Mouse (Mus musculus): ENCODE results near the gene Gck. TPM values are rescaled to one million over a fixed set of nuclear protein-coding genes. Genes with fewer than 3 reads are reported as not detected.

The Gck gene
- polyA plus RNA-seq, 1 experiment = 0.27 TPM

DNA sequence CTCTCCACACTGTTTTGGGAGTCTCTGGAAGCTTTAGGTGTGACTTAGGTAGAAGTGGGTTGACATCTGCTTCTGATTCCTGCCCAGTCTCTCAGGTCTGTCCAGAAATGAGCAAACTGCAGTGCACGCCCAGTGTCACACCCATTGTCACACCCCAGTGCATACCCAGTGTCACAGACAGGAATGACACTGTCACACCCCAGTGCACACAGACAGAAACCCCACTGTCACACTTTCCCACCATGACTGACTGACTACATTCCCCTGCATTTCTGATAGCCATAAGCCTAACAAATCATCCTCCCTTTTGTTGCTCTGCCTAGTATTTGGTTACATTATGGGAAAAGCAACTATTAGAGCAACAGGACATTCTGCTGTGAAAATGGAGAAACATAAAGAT is 19.3 kb downstream of the Gck start:
- no peaks in the 10 kb centered on the region; the same call in 1 of the 2 replicates for H3K4me1 ChIP-seq (ENCODE audit: control insufficient read depth, insufficient read depth, insufficient read length)
- H3K27me3 ChIP-seq (ENCODE audit: control insufficient read depth, insufficient read depth, low read length) = no peaks in the 10 kb centered on the region
- TF ChIP-seq POLR2A (IDR thresholded peaks at IDR 0.05; ENCODE audit: low read depth, low read length) (no peak), CTCF (IDR thresholded peaks at IDR 0.05; ENCODE audit: extremely low read depth, insufficient read depth, insufficient read length, insufficient replicate concordance) (no peak)
- no peaks in the 10 kb centered on the region for H3K36me3 ChIP-seq (ENCODE audit: control insufficient read depth, insufficient read depth, low read length)
- 33% methylated on average over 1 of the region's 1 CpGs for WGBS
- H3K4me3 ChIP-seq (ENCODE audit: extremely low read depth, insufficient read depth, insufficient read length) = no peak overlapping the region
- no peak for DNase-seq (ENCODE audit: low read depth in 1 of 2, low spot score in 2 of 2)
- no peak overlapping the region for H3K27ac ChIP-seq (ENCODE audit: insufficient read depth, low read length)

DNA sequence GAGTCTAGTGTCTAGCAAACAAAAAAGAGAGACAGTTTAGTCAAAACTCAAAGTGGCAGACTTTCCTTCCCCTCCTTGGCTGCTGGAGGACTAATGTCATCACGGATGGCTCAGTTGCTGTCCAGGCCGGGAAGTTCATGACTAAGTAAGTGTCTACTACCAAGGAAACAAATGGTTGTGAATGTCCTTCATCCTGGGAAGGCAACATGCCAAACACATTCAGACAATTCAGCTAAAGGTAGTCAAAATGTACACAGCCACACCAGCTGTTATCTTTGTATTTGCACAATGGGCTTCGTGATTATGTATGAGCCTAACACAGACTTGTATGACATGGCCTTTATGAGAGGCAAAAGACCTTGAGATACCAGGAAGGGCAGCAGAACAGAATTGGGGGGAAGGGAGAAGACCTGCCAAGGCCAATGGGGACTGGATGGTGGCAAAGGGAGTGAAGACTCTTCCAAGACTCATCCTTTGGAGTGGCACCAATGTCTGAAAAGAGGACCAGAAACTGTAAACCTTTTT is 23.1 kb downstream of the Gck start:
- DNase-seq (ENCODE audit: low read depth in 1 of 2, low spot score in 2 of 2) = no peak
- Histone ChIP-seq H3K27ac (ENCODE audit: insufficient read depth, low read length) (no peak overlapping the region), H3K4me3 (ENCODE audit: extremely low read depth, insufficient read depth, insufficient read length) (no peak overlapping the region), H3K36me3 (ENCODE audit: control insufficient read depth, insufficient read depth, low read length) (no peaks in the 10 kb centered on the region), H3K27me3 (ENCODE audit: control insufficient read depth, insufficient read depth, low read length) (no peaks in the 10 kb centered on the region), H3K4me1 (ENCODE audit: control insufficient read depth, insufficient read depth, insufficient read length) (no peaks in the 10 kb centered on the region; the same call in 1 of the 2 replicates)
- TF ChIP-seq CTCF (IDR thresholded peaks at IDR 0.05; ENCODE audit: extremely low read depth, insufficient read depth, insufficient read length, insufficient replicate concordance) (no peak), POLR2A (IDR thresholded peaks at IDR 0.05; ENCODE audit: low read depth, low read length) (no peak)
- 81% methylated on average over 3 of the region's 3 CpGs for WGBS

DNA sequence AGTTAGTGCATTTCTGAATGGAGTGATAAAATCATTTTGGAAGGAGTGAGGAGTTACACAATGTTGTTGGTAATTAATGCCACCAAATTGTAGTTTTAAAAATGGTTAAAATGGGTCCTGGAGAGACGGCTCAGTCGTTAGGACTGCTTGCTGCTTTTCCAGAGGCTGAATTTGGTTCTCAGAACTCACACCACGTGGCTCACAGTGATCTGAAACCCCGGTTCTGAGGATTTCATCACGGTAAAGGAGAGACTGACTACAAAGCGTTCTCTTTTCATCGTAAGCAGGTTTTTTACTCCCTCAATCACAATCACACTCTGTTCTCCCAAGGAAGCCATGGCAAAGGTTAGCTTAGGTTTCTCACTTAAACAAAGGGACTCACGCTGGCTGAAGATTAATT is 25.2 kb downstream of the Gck start:
- 84% methylated on average over 8 of the region's 8 CpGs for WGBS
- no peak for DNase-seq (ENCODE audit: low read depth in 1 of 2, low spot score in 2 of 2)

DNA sequence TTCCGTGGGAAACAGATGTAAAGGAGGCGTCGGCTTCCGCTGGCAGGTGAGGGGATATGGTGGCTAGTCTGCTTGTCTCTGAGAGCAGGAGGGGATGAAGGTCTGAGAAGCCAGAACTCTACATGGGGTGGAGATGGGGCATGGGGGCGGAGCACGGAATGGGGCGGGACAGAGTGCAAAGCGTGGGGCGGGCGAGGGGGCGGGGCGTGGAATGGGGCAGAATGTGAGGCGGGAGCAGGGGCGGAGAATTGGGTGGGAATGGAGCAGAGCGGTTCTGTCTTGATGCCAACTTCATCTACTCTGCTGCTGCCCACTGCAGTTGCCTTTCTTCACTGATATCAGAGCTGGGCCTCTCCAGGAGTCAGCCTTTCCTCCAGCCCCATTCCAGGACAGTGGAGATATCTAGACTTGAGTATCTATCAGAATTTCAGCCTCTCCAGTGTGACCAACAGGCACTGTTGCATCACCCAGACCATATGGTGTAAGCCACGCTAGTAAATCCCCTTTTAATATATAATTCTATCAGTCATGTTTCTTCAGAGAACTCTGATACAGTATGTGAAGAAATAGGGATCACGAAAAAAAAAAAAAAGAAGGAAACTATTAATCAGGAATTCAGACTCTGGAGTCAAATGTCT is 29.4 kb downstream of the Gck start:
- Histone ChIP-seq H3K27ac (ENCODE audit: insufficient read depth, low read length) (no peak overlapping the region), H3K4me3 (ENCODE audit: extremely low read depth, insufficient read depth, insufficient read length) (no peak overlapping the region), H3K36me3 (ENCODE audit: control insufficient read depth, insufficient read depth, low read length) (no peaks in the 10 kb centered on the region), H3K4me1 (ENCODE audit: control insufficient read depth, insufficient read depth, insufficient read length) (no peaks in the 10 kb centered on the region), H3K27me3 (ENCODE audit: control insufficient read depth, insufficient read depth, low read length) (no peaks in the 10 kb centered on the region)
- WGBS = 36% methylated on average over 15 of the region's 17 CpGs
- no peak for DNase-seq (ENCODE audit: low read depth in 1 of 2, low spot score in 2 of 2)
- no peak for TF ChIP-seq CTCF (IDR thresholded peaks at IDR 0.05; ENCODE audit: extremely low read depth, insufficient read depth, insufficient read length, insufficient replicate concordance)
- TF ChIP-seq POLR2A (IDR thresholded peaks at IDR 0.05; ENCODE audit: low read depth, low read length) = no peak

More for the DNA sequence above, 25.2 kb downstream of the Gck start:
- Histone ChIP-seq H3K27ac (ENCODE audit: insufficient read depth, low read length) (no peak overlapping the region), H3K4me1 (ENCODE audit: control insufficient read depth, insufficient read depth, insufficient read length) (no peaks in the 10 kb centered on the region), H3K4me3 (ENCODE audit: extremely low read depth, insufficient read depth, insufficient read length) (no peak overlapping the region), H3K27me3 (ENCODE audit: control insufficient read depth, insufficient read depth, low read length) (no peaks in the 10 kb centered on the region), H3K36me3 (ENCODE audit: control insufficient read depth, insufficient read depth, low read length) (no peaks in the 10 kb centered on the region)
- TF ChIP-seq CTCF (IDR thresholded peaks at IDR 0.05; ENCODE audit: extremely low read depth, insufficient read depth, insufficient read length, insufficient replicate concordance) (no peak), POLR2A (IDR thresholded peaks at IDR 0.05; ENCODE audit: low read depth, low read length) (no peak)

DNA sequence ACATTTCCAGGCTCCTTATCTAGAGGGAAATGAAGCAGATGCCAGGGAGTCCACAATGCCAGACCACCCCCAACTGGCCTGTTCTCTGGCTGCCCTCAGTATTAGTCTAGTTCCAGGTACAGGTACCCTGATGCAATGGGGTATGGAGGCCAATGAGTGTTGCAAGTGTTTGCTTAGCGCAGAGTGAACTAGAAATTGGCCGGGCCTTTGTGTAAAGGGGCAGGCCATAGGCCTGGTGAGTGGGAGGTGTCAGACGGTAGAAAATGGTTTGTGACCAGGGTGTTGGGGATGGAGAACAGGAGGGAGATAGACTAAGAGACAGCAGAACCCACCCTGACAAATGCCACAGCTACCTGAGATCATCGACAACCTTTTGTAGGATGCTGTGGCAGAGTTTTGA is 30.3 kb downstream of the Gck start:
- no peak for TF ChIP-seq CTCF (IDR thresholded peaks at IDR 0.05; ENCODE audit: extremely low read depth, insufficient read depth, insufficient read length, insufficient replicate concordance)
- TF ChIP-seq POLR2A (IDR thresholded peaks at IDR 0.05; ENCODE audit: low read depth, low read length) = no peak
- no peak for DNase-seq (ENCODE audit: low read depth in 1 of 2, low spot score in 2 of 2)
- WGBS = 91% methylated on average over 4 of the region's 4 CpGs
- Histone ChIP-seq H3K36me3 (ENCODE audit: control insufficient read depth, insufficient read depth, low read length) (no peaks in the 10 kb centered on the region), H3K27ac (ENCODE audit: insufficient read depth, low read length) (no peak overlapping the region), H3K4me1 (ENCODE audit: control insufficient read depth, insufficient read depth, insufficient read length) (no peaks in the 10 kb centered on the region), H3K4me3 (ENCODE audit: extremely low read depth, insufficient read depth, insufficient read length) (no peak overlapping the region), H3K27me3 (ENCODE audit: control insufficient read depth, insufficient read depth, low read length) (no peaks in the 10 kb centered on the region)

DNA sequence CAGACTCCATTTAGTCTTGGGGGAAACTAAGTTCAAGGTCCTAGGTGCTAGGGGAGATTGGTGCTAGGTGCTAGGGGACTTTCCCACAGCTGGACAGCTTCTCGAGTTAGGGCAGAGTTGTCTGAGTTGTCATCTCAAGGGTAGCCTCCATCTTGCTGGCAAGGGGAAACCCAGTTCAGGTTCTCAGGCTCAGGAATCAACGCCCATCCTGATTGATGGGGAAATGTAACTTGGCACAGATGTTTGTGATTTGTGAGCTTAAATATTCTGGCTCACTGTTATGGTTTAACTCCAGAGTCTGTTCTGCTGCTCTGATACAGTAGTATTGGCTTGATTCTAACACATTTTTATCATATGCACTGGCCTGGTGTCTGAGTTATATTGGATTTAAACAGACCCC is 31.8 kb downstream of the Gck start:
- H3K4me1 ChIP-seq (ENCODE audit: control insufficient read depth, insufficient read depth, insufficient read length) = no peaks in the 10 kb centered on the region
- TF ChIP-seq POLR2A (IDR thresholded peaks at IDR 0.05; ENCODE audit: low read depth, low read length) (no peak), CTCF (IDR thresholded peaks at IDR 0.05; ENCODE audit: extremely low read depth, insufficient read depth, insufficient read length, insufficient replicate concordance) (no peak)
- no peak for DNase-seq (ENCODE audit: low read depth in 1 of 2, low spot score in 2 of 2)
- H3K4me3 ChIP-seq (ENCODE audit: extremely low read depth, insufficient read depth, insufficient read length) = no peak overlapping the region
- no peak overlapping the region for H3K27ac ChIP-seq (ENCODE audit: insufficient read depth, low read length)
- H3K36me3 ChIP-seq (ENCODE audit: control insufficient read depth, insufficient read depth, low read length) = no peaks in the 10 kb centered on the region
- WGBS = 71% methylated on average over 2 of the region's 2 CpGs
- no peaks in the 10 kb centered on the region for H3K27me3 ChIP-seq (ENCODE audit: control insufficient read depth, insufficient read depth, low read length)

DNA sequence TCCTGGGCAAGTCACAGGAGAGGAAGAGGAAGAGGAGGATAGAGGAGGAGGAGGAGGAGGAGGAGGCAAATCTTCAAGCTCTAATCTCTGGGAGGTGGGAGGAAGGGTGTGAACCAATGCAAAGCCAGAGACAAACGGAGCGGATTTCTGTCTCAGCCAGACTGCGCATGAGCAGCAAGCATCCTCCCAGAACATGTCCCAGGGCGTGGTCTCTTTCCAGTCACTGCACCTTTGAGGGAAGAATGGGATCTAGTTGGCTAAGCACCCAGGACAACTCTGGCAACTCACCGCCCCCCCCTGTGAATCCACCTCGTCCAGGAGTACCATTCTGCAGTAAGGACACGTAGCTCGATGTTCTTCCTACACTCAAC is 33.7 kb downstream of the Gck start:
- no peaks in the 10 kb centered on the region for H3K4me1 ChIP-seq (ENCODE audit: control insufficient read depth, insufficient read depth, insufficient read length)
- no peak overlapping the region for H3K27ac ChIP-seq (ENCODE audit: insufficient read depth, low read length)
- no peak overlapping the region for H3K4me3 ChIP-seq (ENCODE audit: extremely low read depth, insufficient read depth, insufficient read length)
- no peak for DNase-seq (ENCODE audit: low read depth in 1 of 2, low spot score in 2 of 2)
- no peaks in the 10 kb centered on the region for H3K27me3 ChIP-seq (ENCODE audit: control insufficient read depth, insufficient read depth, low read length)
- H3K36me3 ChIP-seq (ENCODE audit: control insufficient read depth, insufficient read depth, low read length) = no peaks in the 10 kb centered on the region
- TF ChIP-seq POLR2A (IDR thresholded peaks at IDR 0.05; ENCODE audit: low read depth, low read length) (no peak), CTCF (IDR thresholded peaks at IDR 0.05; ENCODE audit: extremely low read depth, insufficient read depth, insufficient read length, insufficient replicate concordance) (no peak)
- WGBS = 92% methylated on average over 8 of the region's 8 CpGs
